Mouse (Mus musculus): ENCODE results near the gene Gm6465. TPM values are rescaled to one million over a fixed set of nuclear protein-coding genes. Genes with fewer than 3 reads are reported as not detected.

Gm6465 gene
- polyA plus RNA-seq (2015; fragmentation: Illumina TruSeq; extraction: RNeasy Lipid Tissue Mini Kit (QIAGEN cat#74804); ENCODE audit: insufficient read depth, low read depth, low replicate concordance): not detected

GRCm38 (mm10) chr5:11845239-11845638, at the start of gene Gm6465:
Gene Gm6465, plus strand, starts transcription at chr5:11845539.

Other genes starting within 250 kb of the Gm6465 start
- gene Gm8922, start 163.6 kb upstream of the Gm6465 start, polyA plus RNA-seq (2015; fragmentation: Illumina TruSeq; extraction: RNeasy Lipid Tissue Mini Kit (QIAGEN cat#74804); ENCODE audit: insufficient read depth, low read depth, low replicate concordance): not detected
- gene Gm8926, start 75.0 kb upstream of the Gm6465 start, polyA plus RNA-seq (2015; fragmentation: Illumina TruSeq; extraction: RNeasy Lipid Tissue Mini Kit (QIAGEN cat#74804); ENCODE audit: insufficient read depth, low read depth, low replicate concordance): not detected
- gene 4933402N22Rik, start 72.5 kb downstream of the Gm6465 start, polyA plus RNA-seq (2015; fragmentation: Illumina TruSeq; extraction: RNeasy Lipid Tissue Mini Kit (QIAGEN cat#74804); ENCODE audit: insufficient read depth, low read depth, low replicate concordance): not detected